Mouse (Mus musculus) spleen, adult 18-20 months (tissue): Measurements from ENCODE around the gene Itga3.
A peak's percentile ranks its signal among the peaks of the same experiment; 100 is the strongest.
"Not testable (repeated sequence)": the region's sequence is repeated elsewhere in the genome, so short reads cannot be mapped to it uniquely, and the experiment has no call there.

Experiments
- DNase-seq, 2 experiments: peaks; one replicate each; pipeline ENCODE4 v3.0.0; 2022; ENCODE audit warnings: mixed read lengths in 2 of 2

The Itga3 gene

DNA sequence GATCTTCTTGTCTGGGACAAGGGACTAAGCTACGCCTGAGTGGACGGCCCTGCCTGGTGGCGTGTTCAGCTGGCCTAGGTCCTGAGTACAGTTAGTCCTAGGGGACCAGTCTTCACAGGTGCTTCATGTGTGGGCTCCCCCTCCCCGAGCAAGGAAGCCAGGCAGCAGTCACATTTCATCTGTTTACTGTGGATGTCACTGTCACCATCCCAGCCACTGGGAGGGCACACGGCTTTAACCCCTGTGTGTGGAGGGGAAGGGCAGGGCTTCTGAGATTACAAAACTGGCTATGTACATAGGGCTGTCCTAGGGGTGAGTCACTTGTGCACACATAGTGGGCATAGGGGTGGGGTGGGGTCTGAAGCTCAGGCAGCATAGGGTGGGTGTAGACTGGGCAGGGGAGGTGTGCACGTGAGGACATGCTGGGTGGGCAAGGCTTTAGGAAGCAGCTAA lies 50.5 kb downstream of the Itga3 start:
- no peak for DNase-seq

DNA sequence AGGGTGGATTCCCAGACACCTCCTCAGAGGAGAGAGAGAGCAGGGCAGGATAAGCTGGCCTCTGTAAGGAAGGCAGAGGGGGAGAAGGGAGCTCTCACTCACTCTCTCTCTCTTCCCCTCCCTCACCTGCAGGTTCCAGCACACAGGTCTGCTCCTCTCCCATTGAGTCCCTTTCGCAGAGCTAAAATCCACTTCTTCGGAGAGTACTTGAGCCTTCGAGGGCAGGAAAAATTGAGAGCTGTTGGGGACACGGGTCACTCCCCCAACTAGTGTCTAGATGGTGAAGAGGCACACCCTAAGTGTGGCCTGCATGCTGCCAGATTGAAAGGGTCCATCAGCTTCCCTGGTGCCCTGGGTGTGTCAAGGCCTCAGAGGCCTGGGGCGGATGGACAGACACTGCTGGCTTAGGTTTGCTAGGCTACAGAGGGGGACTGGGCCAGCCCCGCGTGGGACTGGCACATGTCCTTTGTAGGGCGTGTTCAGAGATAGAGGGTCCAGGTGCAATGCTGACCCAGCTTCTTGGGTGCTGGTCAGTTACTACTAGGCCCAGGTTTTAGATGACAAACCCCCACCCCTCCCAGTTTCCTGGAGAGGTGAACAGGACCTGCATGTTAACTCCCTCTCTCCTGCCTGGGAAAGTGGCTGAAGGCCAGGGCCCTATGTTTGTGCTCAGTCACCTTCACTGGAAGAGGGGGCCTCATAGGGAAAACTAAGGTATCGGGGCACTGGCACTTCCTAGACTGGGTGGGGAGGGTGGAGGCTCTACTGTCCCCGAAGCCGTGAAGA lies 51.2 kb downstream of the Itga3 start:
- no peak for DNase-seq

DNA sequence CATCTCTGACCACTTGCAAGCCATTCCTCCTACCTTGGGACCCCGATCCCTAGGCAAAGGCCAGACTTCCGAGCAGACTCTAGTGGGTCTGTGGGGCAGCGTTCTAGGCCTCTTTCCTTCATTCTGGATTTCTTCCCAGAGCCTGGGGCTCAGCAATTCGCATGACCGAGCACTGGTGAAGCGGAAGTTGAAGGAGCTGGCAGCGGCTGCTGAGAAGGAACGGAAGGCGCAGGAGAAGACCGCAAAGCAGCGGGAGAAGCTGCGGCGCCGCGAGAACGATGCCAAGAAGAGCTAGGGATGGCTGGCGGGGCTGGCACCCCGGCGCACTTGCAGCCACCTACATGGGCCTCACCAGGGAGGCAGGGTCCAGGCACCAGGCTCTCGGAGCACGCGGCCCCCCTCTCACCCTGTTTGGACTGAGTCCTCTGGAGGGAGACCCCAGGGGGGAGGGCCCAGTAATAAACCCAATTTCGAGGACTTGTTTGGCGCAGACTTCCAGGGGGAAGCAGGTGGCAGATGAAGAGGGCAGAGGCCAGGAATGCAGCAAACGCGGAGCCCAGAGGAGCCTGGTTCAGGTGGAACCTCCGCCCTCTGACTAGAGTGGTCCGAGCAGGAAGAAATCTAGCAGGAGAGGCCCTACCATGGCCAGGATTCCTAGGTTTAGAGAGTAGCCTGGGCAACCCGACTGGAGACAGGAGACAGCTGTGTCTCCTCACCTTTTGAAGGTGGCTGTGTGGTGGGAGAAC lies 52.0 kb downstream of the Itga3 start:
- no peak for DNase-seq

DNA sequence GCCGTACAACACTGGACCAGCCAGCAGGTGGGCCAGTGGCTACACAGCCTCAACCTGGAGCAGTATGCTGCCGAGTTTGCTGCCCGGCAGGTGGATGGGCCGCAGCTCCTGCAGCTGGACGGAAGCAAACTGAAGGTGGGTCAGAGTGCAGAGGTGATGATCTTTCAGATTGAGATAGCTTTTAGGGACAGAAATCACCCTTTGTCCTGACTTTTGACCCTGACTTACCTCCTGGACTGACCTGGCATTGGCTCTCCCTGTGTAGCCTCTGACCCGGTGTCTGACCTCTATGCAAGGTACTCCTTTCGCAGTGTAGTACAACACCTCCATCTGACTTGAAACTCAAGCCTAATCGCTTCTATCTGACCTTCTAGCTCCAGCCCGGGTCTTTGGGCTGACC lies 53.1 kb downstream of the Itga3 start:
- DNase-seq: no peak

DNA sequence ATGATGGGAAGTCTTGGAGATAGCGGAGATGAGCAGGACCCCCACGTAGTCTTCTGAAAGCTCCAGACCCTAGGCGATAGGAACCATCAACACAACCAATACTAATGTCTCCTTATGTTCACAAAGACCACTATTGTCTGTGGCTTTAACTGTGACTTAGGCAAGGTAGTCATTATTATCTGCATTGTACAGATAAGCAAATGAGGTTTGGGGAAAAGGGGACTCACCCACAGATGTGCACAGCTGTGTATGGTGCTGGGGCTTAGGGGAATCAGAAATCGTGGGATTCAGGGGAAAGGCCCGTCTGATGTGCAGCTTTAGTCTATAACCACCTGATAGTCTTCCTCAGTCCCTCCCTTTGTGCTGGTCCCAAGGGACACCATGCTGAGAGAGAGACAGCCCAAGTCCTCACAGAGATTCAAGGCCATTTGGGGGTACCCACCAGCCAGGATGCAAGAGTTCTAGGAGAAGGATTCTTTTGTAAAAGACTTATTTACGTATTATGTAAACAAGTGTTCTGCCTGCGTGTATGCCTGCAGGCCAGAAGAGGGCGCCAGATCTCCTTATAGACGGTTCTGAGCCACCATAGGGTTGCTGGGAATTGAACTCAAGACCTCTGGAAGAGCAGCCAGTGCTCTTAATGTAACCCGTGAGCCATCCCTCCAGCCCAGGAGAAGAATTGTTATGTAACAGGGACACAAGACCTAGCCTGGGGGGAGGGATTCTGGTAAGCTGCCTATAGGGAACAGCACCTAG lies 54.2 kb downstream of the Itga3 start:
- peak in 1 of 2 experiments; percentile 9 for DNase-seq

DNA sequence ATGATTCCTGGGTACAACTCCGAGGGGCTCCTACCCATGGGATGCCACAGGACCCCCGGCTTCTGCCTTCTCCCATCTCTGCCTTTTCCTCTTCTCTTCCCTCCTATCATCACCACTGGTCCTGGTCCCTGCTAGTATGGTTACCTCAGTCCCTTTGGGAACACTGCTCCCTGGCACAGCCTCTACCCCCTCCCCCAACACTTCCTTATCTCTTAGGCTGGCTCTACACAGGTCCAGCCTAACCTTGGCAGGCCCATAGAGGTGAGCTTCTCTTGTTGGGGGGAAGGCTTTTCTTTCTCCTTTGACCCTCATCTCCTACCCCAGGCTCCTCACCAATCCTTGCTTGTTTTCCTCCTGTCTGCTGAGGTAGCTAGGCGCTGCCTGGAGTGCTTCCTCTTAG lies 61.1 kb downstream of the Itga3 start:
- no peak for DNase-seq

DNA sequence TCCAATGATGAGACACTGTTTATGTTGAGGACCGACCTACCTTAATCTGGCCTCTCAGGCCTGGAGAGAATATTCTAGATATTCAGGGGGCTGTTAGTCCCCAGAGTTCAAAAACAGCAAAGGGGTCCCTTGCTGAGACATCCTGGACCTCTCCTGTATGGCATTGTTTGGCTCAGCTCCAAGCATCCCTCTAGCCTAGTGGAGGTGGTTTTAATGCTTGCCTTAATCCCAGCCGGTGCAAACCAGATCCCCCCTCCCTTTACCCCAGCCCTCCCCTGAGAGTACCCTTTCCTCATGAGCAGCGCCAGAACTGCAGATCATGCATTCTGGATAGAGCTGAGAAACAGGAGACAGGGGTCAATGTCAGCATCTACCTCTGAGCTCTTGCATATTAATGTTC lies 64.1 kb downstream of the Itga3 start:
- no peak for DNase-seq

DNA sequence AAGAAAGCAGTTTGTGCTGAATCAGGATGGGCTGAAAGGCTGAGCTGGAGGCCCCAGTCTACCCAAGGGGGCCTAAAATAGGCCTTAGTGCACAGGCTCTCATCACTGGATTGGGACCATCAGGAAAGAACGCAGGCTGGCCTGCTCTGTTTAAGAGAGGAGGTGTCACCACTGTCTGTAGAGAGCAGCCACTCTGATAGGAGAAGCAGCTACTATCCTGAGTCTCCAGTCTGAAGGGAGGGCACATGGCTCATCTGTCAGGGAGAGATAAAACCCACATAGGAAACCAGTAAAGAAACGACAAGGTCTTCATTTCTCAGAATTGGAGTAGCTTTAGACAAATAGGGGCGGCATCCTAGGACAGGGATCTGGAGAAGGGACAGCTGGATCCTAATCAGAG lies 64.5 kb downstream of the Itga3 start:
- DNase-seq: no peak

DNA sequence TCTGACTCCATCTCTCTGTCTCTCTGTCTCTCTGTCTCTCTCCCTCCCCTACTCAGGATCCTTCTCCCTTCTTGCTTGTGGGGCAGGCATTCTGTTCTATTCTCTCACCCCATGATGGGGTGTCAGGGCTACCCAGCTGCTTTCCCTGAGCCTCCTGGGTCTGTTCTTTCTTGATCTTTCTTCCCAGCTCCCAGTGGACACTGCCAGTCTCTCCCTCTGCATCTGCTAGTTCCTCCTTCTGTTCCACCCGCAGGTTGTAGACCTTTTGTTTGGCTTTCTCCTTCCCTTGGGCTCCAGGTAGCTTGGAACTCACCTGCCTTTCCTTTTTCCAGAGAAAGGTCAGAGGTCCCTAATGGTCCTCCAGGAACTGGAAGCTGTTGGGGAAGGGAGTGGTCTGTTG lies 65.2 kb downstream of the Itga3 start:
- no peak for DNase-seq

DNA sequence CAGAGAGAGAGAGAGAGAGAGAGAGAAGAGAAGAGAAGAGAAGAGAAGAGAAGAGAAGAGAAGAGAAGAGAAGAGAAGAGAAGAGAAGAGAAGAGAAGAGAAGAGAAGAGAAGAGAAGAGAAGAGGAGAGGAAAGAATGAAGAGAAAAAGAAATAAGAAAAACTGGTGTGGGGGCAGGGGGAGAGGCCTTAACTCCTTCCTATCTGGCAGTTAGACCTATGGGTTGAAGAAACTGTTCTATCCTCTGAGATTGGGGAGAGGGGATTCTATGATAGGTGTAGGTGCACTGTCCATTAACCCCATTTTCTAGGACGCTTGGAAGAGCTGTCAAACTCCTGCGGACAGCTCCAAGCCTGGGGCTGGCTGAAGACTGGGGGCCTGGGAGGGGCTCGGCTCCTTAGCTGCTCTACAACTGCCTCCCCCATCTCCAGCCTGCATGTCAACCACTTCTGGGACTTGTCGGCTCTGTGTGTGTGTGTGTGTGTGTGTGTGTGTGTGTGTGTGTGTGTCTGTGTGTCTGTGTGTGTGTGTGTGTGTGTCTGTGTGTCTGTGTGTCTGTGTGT lies 65.7 kb downstream of the Itga3 start:
- DNase-seq: not testable (repeated sequence)

DNA sequence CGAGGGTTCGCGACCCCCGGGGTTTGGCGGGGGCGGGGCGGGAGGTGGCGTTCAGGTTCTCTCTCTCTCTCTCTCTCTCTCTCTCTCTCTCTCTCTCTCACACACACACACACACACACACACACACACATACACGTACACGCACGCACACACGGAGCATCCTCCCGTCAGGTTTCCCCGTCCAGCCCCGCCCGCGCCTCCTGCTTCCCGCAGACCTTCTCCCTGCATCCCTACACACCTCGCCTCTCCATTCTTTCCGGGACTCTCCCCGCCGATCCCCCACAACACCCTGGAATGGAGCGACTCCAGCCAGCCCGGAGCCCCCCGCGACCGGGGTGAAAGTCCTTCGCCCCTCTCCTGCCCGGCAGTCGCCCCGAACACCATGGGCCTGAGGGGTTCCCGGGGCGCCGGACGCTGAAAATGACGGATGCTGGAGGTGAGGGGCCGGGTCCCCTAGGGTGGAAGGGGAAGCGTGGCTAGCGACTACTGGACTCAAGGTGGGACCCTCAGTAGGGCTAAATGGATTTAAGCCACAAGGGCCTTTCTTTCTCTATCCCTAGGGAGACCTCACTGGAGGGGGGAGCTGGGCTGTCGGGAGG lies 66.4 kb downstream of the Itga3 start:
- DNase-seq: peak in 1 of 2 experiments; percentile 12

DNA sequence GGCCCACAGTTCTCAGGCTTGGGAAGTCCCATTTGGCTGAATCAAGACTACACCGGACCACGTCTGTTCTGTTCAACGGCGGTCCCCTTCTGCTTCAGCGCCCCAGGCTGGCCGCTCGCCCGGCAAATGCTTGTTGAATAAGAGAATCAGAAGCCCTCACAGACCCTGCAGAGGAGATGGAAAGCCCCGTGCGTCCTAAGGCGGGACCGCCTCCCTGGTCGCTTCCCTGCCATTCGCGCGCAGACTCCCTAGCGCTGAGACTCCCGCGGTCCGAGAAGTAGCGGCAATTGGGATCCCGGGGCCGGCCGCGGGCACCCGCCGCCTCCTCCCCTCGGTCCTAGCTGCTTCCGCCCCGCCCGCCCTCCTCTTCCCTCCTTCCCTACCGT lies 67.0 kb downstream of the Itga3 start, which contains the start of gene Samd14:
TSS of gene Samd14 (plus strand) at position 251 of the 386 bp plus-strand sequence.
- DNase-seq: peak in 1 of 2 experiments; percentile 39

DNA sequence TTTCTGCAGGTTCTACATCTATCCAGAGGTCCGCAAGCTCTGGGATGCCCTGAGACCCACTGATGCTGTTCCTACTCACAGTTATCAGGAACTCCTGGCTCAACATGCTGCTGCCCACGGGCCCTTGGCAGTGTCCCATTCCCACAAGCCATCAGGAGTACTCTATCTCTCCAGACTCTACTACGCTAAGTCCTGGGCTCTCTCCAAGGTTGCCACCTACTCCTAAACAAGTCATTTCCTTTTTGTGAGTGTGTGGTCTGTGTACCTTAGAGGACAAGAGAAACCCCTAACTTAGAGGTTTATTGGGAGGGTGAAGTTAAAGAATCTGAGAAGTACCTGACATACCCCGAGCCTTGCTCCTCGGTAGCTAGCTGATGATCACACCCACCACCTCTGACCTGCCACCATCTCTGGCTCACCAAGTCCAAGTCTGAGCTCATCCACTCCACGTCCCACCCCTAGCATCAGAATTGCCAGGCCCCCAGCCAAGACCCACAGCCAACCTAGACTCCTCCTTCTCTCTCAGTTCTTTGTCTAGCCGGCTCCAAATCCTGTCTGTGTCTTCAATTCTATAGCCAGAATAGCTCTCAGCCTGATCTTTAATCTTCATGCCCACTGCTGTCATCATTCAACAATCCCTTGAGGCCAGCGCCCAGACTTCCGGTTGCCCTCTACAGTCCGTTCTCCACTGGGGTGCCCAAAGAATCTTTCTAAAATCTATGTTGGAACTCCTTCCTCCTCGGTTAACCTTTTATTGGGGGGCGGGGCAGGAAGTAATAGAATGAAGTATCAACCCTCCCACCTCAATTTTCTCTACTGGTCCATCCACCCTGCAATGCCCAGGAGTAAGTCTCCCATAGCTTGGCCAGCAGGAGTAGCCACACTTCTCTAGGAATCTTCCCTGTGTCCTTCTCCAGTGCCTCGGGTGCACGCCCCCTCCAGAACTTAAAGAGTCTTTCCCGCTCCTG lies 67.7 kb downstream of the Itga3 start:
- no peak for DNase-seq

DNA sequence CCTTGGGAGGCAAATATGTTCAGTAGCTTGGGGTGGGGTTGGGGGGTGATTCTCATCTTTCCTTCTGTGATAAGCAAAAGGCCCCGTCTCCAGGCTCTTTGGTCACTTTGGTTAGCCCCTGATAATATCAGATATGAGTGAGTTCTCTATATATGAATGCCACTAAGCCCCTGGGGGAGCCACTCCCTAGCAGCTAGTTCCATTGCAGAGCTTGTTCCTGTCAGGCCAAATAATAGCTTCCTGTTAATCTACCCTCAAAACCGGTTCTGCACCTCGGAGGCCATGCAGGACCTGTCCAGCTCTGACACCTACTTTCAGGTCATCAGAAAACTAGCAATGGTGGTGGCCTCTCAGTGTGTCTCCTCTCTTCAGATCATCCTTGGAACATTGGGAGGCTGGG lies 69.2 kb downstream of the Itga3 start:
- DNase-seq: no peak

DNA sequence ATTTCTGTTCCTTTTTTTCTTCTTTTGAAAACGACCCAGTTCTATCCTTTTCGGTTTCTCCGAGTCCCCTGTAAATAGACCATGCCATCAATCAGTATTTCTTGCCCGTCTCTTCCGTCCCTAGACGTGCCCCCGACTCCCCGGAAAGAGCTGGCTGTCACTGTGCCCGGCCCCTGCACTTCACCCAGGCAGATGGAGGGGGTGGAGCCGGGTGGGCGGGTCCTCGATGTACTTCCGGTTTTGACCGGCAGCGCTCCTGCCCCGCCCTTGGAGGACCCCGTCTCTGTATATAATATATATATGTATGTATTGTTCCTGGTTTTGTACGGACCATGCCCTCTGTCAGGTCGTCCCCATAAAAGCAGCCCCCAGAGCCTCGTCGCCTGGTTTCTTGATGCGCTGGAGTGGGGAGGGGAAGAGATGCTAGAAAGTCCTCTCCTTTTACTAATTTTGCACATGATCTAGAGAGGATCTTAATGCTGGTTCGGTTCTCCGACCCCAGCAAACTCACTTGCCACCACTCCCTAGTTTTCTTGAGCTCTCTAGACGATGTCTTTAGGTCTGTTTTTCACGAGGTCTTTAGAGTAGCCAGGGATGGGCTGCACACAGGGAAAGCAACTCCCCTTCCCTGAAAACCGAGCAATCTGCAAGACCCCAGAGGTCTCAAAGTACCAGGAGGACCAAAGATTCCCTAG lies 69.9 kb downstream of the Itga3 start:
- DNase-seq: peak; percentile 80 to 85

DNA sequence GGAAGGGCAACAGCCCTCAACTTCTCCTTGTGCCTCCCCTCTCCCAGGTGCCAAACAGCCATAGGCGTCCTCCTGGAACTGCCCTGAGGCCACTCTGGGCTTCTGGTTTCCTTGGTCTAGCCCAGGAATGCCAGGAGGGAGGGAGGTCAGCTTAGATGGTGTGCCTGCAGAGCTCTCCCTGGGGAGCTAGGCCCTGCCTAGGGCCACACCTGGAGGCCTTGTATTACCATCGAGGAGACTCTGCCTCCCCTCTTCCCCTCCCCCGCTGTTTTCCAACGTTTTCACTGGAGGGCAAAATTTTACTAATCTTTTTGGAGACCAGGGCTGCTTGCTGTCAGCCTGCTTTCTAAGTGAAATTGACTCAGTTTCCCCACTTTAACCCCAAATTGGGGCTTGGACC lies 70.6 kb downstream of the Itga3 start:
- peak in 1 of 2 experiments; percentile 16 for DNase-seq

DNA sequence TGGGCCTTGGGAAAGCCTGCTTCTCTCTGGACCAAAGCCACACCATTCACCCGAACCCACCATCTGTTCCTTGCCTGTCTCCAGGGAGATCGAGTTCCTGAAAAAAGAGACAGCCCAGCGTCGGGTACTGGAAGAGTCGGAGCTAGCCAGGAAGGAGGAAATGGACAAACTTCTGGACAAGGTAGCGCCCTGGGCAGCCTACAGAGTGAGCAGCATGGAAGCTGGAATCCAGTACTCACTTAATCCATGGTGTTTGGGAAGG lies 71.7 kb downstream of the Itga3 start:
- no peak for DNase-seq

DNA sequence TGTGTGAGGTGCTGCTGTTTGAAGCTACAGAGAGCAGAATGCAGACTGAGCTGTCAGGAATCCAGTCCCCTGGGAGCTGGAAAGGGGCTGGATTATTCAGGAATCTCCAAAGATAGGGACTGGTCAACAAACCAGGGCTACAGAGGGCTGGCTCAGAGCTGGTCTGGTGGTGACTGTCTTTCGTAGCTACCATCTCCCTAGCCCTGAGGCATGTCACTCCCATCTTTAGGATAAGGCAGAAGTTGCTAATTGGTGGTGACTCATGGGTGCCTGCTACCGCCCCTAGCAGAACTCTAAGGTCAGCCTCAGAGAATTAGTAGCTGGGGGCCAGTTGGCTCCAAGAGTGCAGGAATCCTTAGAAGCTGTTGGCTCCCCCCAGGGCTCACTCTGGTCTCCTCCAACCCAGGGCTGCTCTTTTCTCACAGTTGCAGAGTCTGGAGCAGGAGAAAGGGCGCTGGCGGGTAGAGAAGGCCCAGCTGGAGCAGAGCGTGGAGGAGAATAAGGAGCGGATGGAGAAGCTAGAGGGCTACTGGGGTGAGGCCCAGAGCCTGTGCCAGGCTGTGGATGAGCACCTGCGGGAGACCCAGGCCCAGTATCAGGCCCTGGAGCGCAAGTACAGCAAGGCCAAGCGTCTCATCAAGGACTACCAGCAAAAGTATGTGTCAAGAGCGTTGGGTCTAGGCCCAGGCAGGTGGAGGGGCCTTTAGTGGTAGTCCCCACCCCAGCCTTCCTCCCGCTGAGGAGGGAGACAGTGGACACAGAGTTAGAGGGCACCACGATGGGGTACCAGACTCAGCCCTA lies 72.3 kb downstream of the Itga3 start:
- no peak for DNase-seq

DNA sequence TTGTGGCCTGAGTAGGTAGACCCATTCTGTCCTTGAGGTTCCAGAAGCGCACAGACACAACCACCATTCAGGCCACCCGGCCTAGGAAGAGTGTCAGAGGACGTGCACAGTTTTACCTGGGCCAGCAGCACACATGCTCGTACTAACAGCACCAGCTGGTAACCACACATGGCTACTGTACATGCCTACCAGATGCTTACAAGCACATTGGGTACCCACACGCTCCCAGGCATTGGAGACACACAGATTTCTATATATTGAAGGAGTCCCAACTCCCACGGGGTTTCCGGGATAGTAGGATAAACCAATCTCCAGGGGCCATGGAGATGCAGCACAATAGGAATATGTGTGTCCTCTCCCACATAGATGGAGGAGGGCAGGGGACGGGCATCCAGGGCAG lies 73.9 kb downstream of the Itga3 start:
- DNase-seq: no peak
